Mouse (Mus musculus): ENCODE results near the gene Gm8237. TPM values are rescaled to one million over a fixed set of nuclear protein-coding genes. Genes with fewer than 3 reads are reported as not detected.
"Not testable (repeated sequence)": the region's sequence is repeated elsewhere in the genome, so short reads cannot be mapped to it uniquely, and the experiment has no call there.

Gm8237 gene
- polyA plus RNA-seq (2017; shearing (Covaris generic)) = 1 to 10 TPM in 1 of 2 experiments, under 1 TPM in 1; 0.46 to 1.3 TPM

DNA sequence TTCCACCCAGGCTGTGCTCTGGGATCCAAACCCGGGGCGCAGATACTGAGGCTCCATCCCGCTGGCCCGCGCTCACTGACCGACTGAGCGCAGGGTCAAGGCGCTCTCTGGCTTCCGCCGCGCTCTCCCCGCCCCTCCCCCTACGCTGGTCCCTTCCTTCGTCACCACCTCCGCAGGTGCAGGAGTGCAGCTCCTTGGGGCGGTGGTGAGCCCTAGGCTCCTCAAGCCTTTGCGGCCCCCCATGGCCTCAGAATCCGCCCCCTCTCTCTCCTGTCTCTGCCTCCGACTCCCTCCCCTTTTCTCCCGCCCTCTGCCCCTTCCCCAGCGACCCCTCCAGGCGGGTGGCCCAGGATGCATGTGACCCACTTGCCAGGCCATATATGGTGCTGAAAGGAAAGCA, at the start of gene Gm8237:
TSS of gene Gm8237 (minus strand) at position 142 of the 400 bp plus-strand sequence.
- not testable (repeated sequence) for ATAC-seq

DNA sequence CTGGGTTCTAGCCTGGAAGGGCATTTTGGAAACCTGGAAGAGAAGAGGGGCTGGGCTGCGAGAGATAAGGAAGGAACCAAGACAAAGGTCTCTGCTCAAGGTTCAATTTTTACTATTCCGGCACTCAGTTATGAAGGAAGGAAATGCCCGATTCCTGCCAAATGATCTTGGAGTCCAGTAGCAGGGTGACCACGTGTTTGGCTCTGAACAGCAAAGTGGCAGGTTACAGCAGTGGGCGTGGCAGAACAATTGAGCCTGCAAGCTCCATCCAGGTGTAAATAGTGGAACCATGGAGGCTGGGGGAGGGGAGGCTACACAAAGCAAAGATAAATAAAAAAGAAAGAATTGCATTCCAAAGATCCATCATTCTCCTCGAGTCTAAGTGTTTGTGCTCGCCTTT, 43.1 kb upstream of the Gm8237 start:
- not testable (repeated sequence) for ATAC-seq

DNA sequence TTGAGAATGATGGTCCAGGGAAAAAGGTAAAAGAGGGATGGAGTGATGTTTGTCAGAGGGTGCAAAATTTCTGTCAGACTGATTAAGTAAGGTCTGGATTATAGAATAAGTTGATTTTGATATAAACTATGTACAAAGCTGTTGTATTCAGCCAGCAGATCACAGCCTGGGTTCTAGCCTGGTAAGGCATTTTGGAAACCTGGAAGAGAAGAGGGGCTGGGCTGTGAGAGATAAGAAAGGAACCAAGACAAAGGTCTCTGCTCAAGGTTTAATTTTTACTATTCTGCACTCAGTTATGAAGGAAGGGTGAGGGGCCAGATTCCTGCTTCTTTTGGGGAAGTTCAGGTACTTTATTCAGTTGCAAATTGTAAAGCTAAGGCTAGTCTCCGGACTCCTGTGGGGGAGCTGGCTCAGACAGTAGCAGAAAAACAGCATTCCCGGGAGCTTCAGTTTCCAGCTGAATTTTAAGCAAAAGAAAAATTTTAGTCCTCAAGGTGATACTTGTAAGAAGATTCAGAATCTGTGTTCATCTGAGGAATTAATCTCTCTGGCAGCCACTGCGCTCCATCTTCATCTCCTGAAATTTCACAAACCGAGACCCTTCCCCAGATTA, 38.3 kb upstream of the Gm8237 start:
- not testable (repeated sequence) for ATAC-seq

DNA sequence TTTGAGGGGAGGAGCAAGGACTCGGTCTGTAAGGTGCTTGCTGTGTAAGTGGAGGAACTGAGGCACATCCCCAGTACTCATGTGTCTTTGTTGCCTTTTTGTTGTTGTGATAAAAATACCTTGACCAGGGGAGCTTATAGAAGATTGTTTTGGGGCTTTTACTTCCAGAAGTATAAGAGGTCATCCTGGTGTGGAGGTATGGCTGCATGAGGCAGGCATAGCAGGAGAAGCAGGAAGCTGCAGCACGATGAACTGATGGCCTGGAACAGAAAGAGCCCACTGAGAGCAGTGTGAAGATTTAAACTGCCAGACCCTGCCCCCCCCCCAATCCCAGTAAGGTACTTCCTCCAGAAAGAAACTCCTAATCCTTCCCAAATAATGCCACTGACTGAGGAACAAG, 33.5 kb upstream of the Gm8237 start:
- not testable (repeated sequence) for ATAC-seq

DNA sequence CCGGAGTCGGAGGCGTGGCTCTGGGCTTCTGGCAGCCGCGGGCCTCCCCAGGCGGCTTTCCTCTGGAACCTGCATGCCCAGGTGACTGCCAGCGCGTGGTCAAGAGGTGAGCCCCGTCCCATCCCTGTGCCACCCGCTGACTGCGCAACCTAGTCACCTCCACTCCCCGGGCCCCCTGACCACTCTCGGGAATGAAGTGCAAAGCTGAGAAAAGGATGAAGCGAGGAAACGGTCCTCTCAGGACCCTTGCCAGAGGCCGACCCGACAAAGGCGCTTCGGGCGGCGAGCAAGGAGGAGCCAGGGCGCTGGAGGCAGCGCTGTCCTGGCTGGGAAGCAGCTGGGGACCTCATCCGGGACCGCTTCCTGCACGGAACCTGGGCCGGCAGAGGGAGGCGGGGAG, 391 bp downstream of the Gm8237 start:
- ATAC-seq = not testable (repeated sequence)

DNA sequence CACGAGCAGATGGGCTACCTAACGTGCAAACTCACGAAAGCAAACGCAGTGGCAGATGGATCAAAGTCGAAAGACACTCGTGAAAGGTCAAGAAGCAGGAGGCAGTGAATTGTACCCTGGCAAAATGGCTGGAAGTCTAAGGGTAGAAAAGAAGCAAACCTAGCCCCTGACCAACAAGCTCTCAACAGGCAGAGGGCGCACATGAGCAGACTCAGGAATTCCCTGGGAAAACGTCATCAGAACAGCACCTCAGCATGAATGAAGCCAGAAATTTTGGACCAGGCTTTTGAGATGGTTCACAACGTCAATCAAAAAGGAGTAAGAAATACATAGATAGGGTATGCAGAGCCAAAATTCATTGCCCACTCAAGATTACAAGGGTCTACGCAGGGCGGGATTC, 1.0 kb downstream of the Gm8237 start:
- ATAC-seq = not testable (repeated sequence)

DNA sequence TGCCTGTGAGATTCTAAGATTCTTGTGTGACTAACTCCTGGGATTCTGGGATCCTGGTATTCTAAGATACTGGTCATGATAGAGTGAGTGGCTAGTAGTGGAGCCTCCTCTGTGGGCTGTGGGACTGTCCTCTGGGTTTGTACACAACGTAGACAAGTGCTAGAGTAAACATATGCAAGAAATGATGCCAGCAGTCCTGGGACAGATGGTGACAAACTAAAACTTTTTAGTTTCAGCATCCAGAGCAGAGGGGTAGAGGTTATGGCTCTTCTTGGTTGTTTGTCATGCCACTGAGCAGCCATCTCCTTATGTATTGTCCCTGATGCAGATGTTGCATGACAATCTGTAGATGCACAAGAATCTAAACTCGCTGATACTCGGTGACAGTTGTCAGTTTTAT, 24.3 kb downstream of the Gm8237 start:
- not testable (repeated sequence) for ATAC-seq

DNA sequence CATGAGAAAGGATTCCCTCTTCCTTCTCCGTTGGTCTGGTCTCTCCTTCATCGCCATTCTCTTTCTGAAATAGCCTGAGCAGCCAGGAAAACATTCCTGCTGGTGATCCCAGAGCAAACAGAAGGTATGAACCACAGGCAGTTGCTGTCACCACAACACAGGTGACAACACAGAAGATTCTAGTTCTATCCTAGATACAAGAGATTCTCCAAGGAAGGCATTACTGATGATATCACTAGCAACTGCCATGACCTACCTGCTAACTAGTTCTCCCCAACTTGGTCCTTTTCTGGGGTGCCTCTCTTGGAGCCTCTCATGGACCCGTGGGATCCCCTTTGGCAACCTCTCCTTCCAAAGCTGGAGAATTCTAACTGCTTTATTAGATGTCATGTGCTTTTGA, 50.0 kb downstream of the Gm8237 start, which contains the start of gene Gm3424:
TSS of gene Gm3424 (minus strand) at position 101 of the 400 bp plus-strand sequence.
- not testable (repeated sequence) for ATAC-seq

DNA sequence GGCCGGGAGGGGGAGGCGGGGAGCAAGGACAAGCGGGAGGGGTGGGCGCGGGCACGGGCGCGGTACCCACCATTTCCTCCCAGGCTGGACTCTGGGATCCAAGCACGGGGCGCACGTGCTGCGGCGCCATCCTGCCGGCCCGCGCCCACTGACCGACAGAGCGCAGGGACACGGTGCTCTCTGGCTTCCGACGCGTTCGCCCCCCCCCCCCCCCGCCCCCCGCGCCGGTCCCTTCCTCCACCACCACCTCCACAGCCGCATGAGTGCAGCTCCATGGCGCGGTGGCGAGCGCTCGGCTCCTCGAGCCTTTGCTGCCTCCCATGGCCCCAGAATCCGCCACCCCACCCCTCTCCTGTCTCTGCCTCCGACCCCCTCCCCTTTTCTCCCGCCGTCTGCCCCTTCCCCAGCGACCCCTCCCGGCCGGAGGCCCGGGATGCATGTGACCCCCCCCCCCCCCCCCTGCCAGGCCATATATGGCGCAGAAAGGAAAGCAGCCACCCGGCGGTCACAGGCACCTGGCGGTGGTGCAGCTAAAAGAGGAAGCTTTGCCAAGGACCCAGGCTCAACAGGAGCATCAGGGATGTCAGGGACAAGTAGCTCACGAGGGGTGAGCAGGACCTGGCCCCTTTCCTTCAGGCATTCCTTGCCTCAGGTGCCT, 67.4 kb downstream of the Gm8237 start:
- ATAC-seq = not testable (repeated sequence)

Other genes with a start within 250 kb of the Gm8237 start
- gene Gm8265, start 247.4 kb downstream of the Gm8237 start, polyA plus RNA-seq (2017; shearing (Covaris generic)) = not detected
- gene Gm9603, start 192.9 kb downstream of the Gm8237 start, polyA plus RNA-seq (2017; shearing (Covaris generic)) = not detected
- gene Gm3373, start 138.8 kb downstream of the Gm8237 start, polyA plus RNA-seq (2017; shearing (Covaris generic)) = 1 to 10 TPM in 1 of 2 experiments, not detected in 1; 8.7 TPM
- 1 to 10 TPM; 4.6 to 5.9 TPM for gene Gm3383, start 72.4 kb downstream of the Gm8237 start, polyA plus RNA-seq (2017; shearing (Covaris generic))
- not detected for gene Gm3424, start 50.1 kb downstream of the Gm8237 start, polyA plus RNA-seq (2017; shearing (Covaris generic))
- 1 to 10 TPM; 1.7 to 2.9 TPM for gene Gm3248, start 81.4 kb upstream of the Gm8237 start, polyA plus RNA-seq (2017; shearing (Covaris generic))
- not detected for gene Gm3453, start 98.8 kb upstream of the Gm8237 start, polyA plus RNA-seq (2017; shearing (Covaris generic))
- gene Gm6337, start 177.9 kb upstream of the Gm8237 start, polyA plus RNA-seq (2017; shearing (Covaris generic)) = not detected
- 1 to 10 TPM; 1.4 to 3.2 TPM for gene Gm8206, start 213.6 kb upstream of the Gm8237 start, polyA plus RNA-seq (2017; shearing (Covaris generic))
- gene Gm3468, start 228.3 kb upstream of the Gm8237 start, polyA plus RNA-seq (2017; shearing (Covaris generic)) = 10 to 100 TPM in 1 of 2 experiments, 1 to 10 TPM in 1; 8.8 to 10.0 TPM
- gene Gm3476, start 245.4 kb upstream of the Gm8237 start, polyA plus RNA-seq (2017; shearing (Covaris generic)) = not detected